Mouse (Mus musculus) natural killer cell, adult 2 months (primary cell): ENCODE data around the gene Zc3hav1l.

Experiments used
- DNase-seq, 2 experiments: peaks; one replicate each; pipeline ENCODE4 v3.0.0; 2022; ENCODE audit warnings: low spot score in 2 of 2

The Zc3hav1l gene

GRCm38 (mm10) chr6:38298761-38299401, at the start of gene Zc3hav1l:
TSS of gene Zc3hav1l (minus strand) at chr6:38299259.
- DNase-seq = peak; percentile 7 to 26

DNA sequence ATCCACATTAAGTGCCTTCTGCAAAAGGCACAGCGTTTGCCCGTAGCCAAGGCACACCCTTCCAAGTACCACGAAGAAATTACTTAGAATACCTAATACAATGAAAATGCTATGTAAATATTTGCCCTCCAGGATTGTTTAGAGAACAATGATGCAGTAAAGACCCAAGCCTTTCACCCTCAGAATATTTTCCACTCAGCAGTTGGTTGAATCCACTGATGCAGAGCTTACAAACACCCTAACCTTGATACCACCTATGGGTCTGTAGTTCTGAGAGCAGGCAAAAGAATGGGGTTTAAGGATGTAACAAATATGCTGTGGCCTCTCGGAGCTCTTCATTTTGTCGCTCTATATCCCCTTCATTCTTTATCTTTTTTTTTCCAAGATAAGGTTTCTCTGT, 48.8 kb upstream of the Zc3hav1l start:
- no peak for DNase-seq

DNA sequence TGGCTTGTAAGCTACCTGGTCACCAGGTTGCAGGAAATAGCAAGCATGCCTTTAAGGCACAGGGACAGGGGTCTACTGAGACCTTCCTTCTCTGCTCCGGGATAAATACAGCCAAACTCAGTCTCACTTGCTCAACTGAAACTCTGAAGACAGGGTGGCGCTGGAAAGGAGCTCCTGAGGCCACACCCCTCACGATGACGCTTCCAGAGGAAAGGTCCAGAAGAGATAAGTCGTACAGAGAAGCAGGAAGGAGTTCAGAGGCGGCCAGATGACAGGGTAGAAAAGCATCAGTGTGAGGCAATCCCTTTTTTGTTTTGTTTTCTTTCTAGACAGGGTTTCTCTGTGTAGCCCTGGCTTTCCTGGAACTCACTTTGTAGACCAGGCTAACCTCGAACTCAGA, 46.7 kb upstream of the Zc3hav1l start:
- DNase-seq = peak; percentile 49 to 55

DNA sequence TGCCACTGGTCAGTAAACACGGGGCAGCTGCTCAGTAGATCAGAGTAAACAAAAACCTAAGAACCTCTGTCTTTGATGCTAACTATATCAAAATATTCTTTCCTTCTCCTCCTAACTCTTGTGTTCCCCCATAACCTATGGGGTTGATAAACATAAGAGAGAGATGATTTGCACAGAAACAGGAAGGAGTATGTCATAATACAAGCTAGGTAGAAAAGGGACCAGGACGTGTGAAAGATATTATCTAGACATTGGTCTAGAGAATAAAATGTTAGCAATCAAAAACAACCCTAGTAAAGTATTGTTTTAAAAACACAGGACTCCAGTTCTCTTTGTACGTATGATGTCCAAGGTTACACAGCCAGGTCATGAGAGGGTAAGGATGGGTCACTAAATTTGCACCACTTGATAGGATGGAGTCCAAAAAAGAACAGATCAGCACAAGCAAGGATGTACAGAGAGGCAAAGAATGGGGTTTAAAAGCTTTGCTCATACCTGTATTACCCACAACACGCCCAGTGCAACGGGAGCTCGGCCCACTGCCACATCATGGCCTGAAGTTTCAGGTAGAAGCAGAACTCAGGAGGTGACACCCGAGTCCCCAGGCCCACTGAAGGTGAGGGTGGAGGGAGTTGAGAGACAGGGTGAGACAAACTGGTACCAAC, 45.1 kb upstream of the Zc3hav1l start:
- no peak for DNase-seq

GRCm38 (mm10) chr6:38343581-38343980, 44.5 kb upstream of the Zc3hav1l start:
- no peak for DNase-seq

DNA sequence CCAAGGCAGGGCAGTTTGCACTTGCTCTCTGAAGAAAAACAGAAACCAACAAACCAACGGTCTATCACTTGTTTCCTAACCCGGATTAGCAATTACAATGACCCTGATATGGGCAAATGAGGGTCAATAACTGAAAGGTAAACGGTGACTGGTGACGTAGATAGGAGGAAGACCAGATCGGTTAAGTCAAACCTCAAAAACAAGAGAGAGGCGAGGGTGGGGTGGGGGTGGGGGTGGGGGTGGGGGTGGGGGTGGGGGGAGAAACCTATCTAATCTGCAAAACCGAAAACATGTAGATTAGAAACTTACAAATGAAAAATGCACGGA, 43.6 kb upstream of the Zc3hav1l start:
- no peak for DNase-seq

DNA sequence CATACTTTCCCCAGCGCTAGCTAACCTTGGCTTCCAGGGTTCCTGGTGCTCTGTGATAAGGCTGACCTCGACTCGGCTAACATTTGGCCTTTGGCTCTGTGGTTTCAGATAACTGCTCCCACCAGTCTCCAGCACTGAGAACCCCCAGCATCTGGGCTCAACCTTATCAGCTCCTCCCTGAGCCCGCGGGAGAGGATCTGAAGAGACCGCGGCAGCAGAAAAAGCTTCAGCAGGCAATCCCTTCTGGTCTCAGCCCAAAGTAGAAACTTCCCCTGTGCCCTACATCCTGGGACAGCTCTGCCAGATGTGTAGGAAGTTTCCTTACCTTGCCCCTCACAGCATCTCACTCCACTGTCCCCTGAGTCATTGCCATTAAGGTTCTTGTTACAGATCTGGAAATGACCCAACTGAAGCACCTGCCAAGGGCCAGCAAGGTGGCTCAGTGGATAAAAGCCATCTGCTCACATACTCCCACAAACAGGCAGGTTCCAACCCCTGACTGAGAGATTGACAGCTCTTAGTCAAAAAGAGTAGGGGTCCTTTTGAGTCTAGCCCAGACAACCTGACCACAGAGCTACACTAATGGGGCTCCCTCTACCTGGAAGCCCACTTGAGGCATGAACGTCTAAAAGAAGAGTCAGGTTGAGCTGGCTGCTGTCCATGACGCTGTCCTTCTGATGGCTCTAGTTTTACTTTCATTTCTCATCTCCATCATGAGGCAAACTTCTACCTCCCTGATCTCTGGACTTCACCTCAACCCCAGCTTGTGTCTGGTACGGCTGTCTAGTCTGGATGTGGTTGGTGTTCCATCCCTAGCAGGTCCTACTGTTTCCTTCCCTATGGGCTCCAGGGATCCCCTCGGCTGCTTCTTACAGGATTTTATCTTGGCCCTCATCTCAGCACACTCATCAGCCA, 42.9 kb upstream of the Zc3hav1l start:
- DNase-seq = peak; percentile 46 to 58

DNA sequence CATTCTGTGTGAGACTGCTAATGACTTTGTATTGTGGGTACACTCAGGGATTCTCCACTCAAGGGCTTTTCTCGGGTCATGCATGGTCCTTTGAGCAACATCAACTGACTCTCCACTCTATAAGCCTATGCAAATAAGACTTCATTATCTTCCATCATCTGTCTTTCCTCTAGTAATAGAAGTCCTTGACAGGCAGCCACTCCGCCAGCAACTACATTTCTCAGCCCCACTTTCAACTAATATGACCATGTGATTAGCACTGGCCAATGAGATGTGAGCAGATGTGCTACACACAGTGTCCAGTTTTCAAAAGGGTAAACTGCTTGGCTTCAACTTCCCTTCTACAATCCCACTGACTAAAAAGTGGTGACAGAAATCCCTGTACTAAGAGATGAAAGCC, 40.0 kb upstream of the Zc3hav1l start:
- DNase-seq = no peak

- DNase-seq = no peak
Observed at GRCm38 (mm10) chr6:38337951-38338350, 38.9 kb upstream of the Zc3hav1l start.

GRCm38 (mm10) chr6:38337166-38337705, 38.2 kb upstream of the Zc3hav1l start:
- no peak for DNase-seq

GRCm38 (mm10) chr6:38335264-38335663, 36.2 kb upstream of the Zc3hav1l start:
- DNase-seq = no peak

- no peak for DNase-seq
Observed at GRCm38 (mm10) chr6:38326596-38326995, 27.5 kb upstream of the Zc3hav1l start.

DNA sequence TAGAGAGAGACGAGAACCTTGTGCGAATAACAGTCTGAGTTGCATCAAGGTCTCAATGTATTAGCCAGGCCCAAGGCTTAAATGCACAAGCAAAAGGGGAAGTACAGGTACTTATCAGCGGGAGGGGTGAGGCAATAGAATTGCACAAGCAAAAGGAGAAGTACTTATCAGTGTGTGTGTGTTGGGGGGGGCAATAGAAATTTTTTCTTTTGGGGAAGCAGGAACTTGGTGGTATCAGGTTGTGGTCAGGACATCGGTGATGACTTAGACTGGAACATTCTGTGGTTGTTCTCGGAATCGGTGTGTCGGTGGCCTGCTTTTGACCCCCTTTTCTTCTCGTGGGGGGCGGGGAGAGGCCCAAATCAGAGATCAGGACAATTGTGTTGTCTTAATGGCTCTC, 21.6 kb upstream of the Zc3hav1l start:
- peak in 1 of 2 experiments; percentile 55 for DNase-seq

DNA sequence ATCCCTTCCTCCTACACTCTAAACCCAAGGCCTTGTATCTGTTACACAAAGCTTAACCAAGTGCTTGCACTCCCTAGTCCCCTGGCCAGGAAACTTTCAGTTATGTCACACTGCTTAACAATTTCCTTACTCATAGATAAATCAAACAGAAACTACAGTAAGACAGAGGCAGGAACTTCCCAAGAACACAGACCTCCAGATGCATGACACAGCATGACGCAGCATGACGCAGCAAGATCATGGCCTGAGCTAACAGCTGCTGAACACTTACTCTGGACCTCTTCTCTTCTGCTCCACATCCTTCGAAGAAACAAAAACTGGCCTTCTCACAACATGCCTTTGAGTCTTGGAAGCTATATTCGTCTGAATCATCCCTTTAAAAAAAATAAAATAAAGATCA, 17.0 kb upstream of the Zc3hav1l start:
- no peak for DNase-seq

GRCm38 (mm10) chr6:38309741-38310140, 10.7 kb upstream of the Zc3hav1l start:
- no peak for DNase-seq

DNA sequence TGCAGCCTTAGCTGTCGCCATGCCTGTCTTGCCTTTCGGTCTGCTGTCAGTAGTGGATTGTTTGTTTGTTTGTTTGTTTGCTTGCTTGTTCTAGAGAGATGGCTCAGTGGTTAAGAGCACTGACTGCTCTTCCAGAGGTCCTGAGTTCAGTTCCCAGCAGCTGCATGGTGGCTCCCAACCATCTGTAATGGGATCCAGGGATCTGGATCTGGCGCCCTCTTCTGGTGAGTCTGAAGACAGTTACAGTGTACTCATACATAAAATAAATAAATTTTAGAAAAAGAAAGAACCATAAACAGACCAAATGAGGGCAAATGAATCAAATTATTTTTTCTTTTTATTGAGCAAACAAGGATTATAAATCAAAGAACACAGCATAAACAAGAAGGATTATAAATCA, 5.9 kb upstream of the Zc3hav1l start:
- DNase-seq = no peak

GRCm38 (mm10) chr6:38298246-38298635, 818 bp downstream of the Zc3hav1l start:
- DNase-seq = no peak

DNA sequence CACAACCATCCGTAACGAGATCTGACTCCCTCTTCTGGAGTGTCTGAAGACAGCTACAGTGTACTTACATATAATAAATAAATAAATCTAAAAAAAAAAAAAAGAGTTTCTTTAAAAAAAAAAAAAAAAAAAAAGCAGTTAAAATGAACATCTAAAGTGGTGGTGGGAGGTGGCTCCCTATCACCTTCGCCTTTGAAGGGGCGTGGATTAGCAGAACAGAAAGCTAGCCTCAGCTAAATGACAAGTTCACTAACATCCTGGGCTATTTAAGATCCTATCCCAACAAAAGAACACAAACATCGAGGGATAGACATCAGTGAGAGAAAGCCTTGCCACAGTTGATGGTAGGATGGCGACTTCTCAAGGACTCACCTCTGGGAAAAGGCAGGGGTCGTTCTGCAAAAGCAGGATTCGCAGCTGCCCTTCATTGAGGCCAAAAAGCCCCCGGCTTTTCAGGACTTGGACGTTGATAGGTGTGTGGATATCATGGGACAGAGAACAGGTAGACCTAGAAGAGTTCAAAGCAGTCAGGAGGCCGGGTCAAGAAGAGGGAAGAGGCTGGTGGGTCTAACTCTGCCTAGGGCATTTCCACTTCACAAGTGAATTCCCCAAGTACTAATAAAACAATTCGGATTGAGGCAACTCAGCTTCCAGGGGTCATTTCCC, 1.3 kb downstream of the Zc3hav1l start:
- no peak for DNase-seq

- no peak for DNase-seq
Observed at GRCm38 (mm10) chr6:38293708-38294107, 5.4 kb downstream of the Zc3hav1l start.

GRCm38 (mm10) chr6:38292871-38293646, 6.0 kb downstream of the Zc3hav1l start:
- DNase-seq = no peak

DNA sequence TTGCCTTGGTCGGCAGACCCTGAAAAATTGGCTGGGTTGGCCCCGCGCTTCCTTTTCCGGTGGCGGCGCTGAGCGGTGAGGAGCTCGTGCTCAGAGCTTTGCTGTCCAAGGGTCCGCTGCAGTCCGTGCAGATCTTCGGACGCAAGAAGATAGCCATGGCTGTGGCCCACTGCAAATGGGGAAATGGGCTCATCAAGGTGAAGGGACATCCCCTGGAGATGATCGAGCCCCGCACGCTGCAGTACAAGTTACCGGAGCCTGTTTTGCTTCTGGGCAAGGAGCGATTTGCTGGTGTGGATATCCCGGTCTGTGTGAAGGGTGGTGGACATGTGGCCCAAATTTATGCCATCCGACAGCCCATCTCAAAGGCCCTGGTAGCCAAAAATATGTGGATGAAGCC, 14.6 kb downstream of the Zc3hav1l start:
- DNase-seq = no peak
